Mouse (Mus musculus) layer of hippocampus, postnatal 25 days (tissue): ENCODE data around the gene Bet1. TPM values are rescaled to one million over a fixed set of nuclear protein-coding genes. Genes with fewer than 3 reads are reported as not detected.

Experiments used
- DNase-seq, 2 experiments: peaks; one replicate each; pipeline ENCODE4 v3.0.0; 2022; ENCODE audit warnings: mixed read lengths in 2 of 2, low spot score in 1 of 2; ENCODE audit errors: extremely low spot score in 1 of 2
- total RNA-seq, 2 experiments: library from RNA; stranded (reverse); gene quantifications; 2 replicates each; pipeline ENCODE4 v1.2.3; 2021

Bet1 gene
- 10 to 100 TPM; 21.7 to 24.3 TPM for total RNA-seq

- peak; percentile 75 to 76 for DNase-seq
Observed at GRCm38 (mm10) chr6:4086663-4087454, at the start of gene Bet1. Gene Bet1 (minus strand): TSS chr6:4086972.

GRCm38 (mm10) chr6:4132239-4132638, 45.5 kb upstream of the Bet1 start:
- no peak for DNase-seq

GRCm38 (mm10) chr6:4131149-4131548, 44.4 kb upstream of the Bet1 start:
- no peak for DNase-seq

- no peak for DNase-seq
Observed at GRCm38 (mm10) chr6:4118611-4119010, 31.8 kb upstream of the Bet1 start.

- no peak for DNase-seq
Observed at GRCm38 (mm10) chr6:4090423-4090822, 3.7 kb upstream of the Bet1 start.

- DNase-seq, result no peak
Observed at GRCm38 (mm10) chr6:4072281-4072680, 14.5 kb downstream of the Bet1 start.

GRCm38 (mm10) chr6:4069714-4070113, 17.1 kb downstream of the Bet1 start:
- no peak for DNase-seq

- DNase-seq, result no peak
Observed at GRCm38 (mm10) chr6:4054387-4054786, 32.4 kb downstream of the Bet1 start.

GRCm38 (mm10) chr6:4052843-4053242, 33.9 kb downstream of the Bet1 start:
- DNase-seq, result no peak

- DNase-seq, result no peak
Observed at GRCm38 (mm10) chr6:4047200-4047599, 39.6 kb downstream of the Bet1 start.

GRCm38 (mm10) chr6:4041821-4042220, 45.0 kb downstream of the Bet1 start:
- DNase-seq, result no peak

- no peak for DNase-seq
Observed at GRCm38 (mm10) chr6:4030956-4031355, 55.8 kb downstream of the Bet1 start.

Other genes starting within 250 kb of the Bet1 start
- gene Tfpi2, start 98.1 kb downstream of the Bet1 start, total RNA-seq, result under 1 TPM in 1 of 2 experiments, not detected in 1; 0.52 TPM
- gene Gngt1, start 93.2 kb downstream of the Bet1 start, total RNA-seq, result not detected
- gene Gng11, start 83.1 kb downstream of the Bet1 start, total RNA-seq, result 10 to 100 TPM in 1 of 2 experiments, 1 to 10 TPM in 1; 9.9 to 11.5 TPM